Mouse (Mus musculus): ENCODE measurements around the gene Col11a2. TPM values are rescaled to one million over a fixed set of nuclear protein-coding genes. Genes with fewer than 3 reads are reported as not detected.

Gene Col11a2
- polyA plus RNA-seq, 1 experiment from 2014 or later: 2.5 TPM

DNA sequence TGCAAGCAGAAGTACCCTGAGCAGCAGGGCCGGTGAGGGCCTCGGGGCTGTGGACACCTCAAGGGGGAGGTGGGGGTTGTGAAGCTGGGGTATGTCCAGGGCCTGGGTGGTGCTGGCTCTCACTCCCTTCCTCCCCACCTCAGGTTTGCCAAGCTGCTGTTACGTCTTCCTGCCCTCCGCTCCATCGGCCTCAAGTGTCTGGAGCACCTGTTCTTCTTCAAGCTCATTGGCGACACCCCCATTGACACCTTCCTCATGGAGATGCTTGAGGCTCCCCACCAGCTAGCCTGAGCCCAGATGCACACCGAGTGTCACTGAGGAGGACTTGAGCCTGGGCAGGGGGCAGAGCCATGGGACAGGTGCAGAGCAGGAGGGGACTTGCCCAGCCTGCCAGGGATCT, 2.0 kb upstream of the Col11a2 start:
- H3K9ac ChIP-seq: no peak overlapping the region
- H3K36me3 ChIP-seq (replicated peaks): peaks cover 45% of the 10 kb centered on the region
- 0 out of 2 replicates have a peak overlapping the region, but pooled peaks have one; percentile 1 for H3K4me3 ChIP-seq (replicated peaks)
- H3K27ac ChIP-seq: no peak overlapping the region
- peaks cover 22% of the 10 kb centered on the region for H3K27me3 ChIP-seq
- 94% methylated on average over 7 of the region's 7 CpGs for WGBS
- no peak for ATAC-seq (ENCODE audit: low FRiP score)
- H3K4me1 ChIP-seq: peaks cover 53% of the 10 kb centered on the region
- no peaks in the 10 kb centered on the region for H3K9me3 ChIP-seq
- H3K4me2 ChIP-seq: no peak overlapping the region

- H3K4me3 ChIP-seq (replicated peaks): peak overlapping the region; percentile 28
- H3K27me3 ChIP-seq: peaks cover 23% of the 10 kb centered on the region
- peak; percentile 53 for ATAC-seq (ENCODE audit: low FRiP score)
- no peaks in the 10 kb centered on the region for H3K9me3 ChIP-seq
- peak overlapping the region; percentile 65; the same call in 1 of the 2 replicates for H3K27ac ChIP-seq
- peaks cover 45% of the 10 kb centered on the region for H3K36me3 ChIP-seq (replicated peaks)
- H3K9ac ChIP-seq: peak overlapping the region; percentile 55
- WGBS: 12% methylated on average over 16 of the region's 21 CpGs
- peak overlapping the region; percentile 61 for H3K4me2 ChIP-seq
- H3K4me1 ChIP-seq: peaks cover 43% of the 10 kb centered on the region
These were observed 797 bp upstream of the Col11a2 start for GRCm38 (mm10) chr17:34038440-34038839.

- 28% methylated on average over 17 of the region's 17 CpGs for WGBS
These were observed 569 bp downstream of the Col11a2 start for GRCm38 (mm10) chr17:34039562-34040450.

GRCm38 (mm10) chr17:34045941-34046340, 6.7 kb downstream of the Col11a2 start:
- Histone ChIP-seq H3K4me1 (peaks cover 4% of the 10 kb centered on the region; the same call in 1 of the 2 replicates), H3K27me3 (peaks cover 9% of the 10 kb centered on the region; the same call in 1 of the 2 replicates), H3K4me3 (replicated peaks) (no peak overlapping the region), H3K9ac (no peak overlapping the region), H3K9me3 (0 out of 2 replicates have a peak, but pooled peaks cover 4% of the 10 kb centered on the region), H3K27ac (no peak overlapping the region), H3K4me2 (no peak overlapping the region), H3K36me3 (replicated peaks) (no peaks in the 10 kb centered on the region)
- ATAC-seq (ENCODE audit: low FRiP score): no peak
- WGBS: 76% methylated on average over 14 of the region's 14 CpGs

More at GRCm38 (mm10) chr17:34039562-34040450, 569 bp downstream of the Col11a2 start:
- H3K27me3 ChIP-seq: peaks cover 23% of the 10 kb centered on the region
- H3K9ac ChIP-seq: peak overlapping the region; percentile 55
- no peaks in the 10 kb centered on the region for H3K9me3 ChIP-seq
- H3K4me2 ChIP-seq: peak overlapping the region; percentile 61
- peak overlapping the region; percentile 28 for H3K4me3 ChIP-seq (replicated peaks)
- peaks cover 34% of the 10 kb centered on the region for H3K36me3 ChIP-seq (replicated peaks)
- peaks cover 35% of the 10 kb centered on the region for H3K4me1 ChIP-seq
- H3K27ac ChIP-seq: no peak overlapping the region
- ATAC-seq (ENCODE audit: low FRiP score): 0 out of 2 replicates have a peak, but pooled peaks have one; percentile 16

- 93% methylated on average over 5 of the region's 5 CpGs for WGBS
- Histone ChIP-seq H3K9ac (no peak overlapping the region), H3K4me3 (replicated peaks) (no peak overlapping the region), H3K4me1 (no peaks in the 10 kb centered on the region), H3K27me3 (no peaks in the 10 kb centered on the region), H3K27ac (no peak overlapping the region), H3K36me3 (replicated peaks) (no peaks in the 10 kb centered on the region), H3K9me3 (0 out of 2 replicates have a peak, but pooled peaks cover 4% of the 10 kb centered on the region), H3K4me2 (no peak overlapping the region)
- no peak for ATAC-seq (ENCODE audit: low FRiP score)
These were observed 8.3 kb downstream of the Col11a2 start for GRCm38 (mm10) chr17:34047404-34048050.

DNA sequence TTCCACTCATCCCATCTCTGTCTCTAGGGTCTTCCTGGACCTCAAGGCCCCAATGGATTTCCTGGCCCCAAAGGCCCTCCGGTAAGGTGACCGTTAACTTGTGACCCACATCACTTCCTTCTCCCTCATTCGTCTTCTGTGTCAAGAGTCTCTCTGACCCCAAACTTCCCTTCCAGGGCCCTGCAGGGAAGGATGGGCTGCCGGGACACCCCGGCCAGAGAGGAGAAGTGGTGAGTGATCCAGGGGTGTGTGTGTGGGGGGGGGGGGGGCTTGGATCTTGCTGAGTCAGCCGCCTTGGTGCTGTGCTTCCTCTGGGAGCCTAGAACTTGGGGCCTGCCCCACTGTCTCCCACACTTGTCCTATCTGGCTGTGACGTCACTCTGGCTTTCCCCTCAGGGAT, 18.0 kb downstream of the Col11a2 start:
- Histone ChIP-seq H3K4me2 (no peak overlapping the region), H3K36me3 (replicated peaks) (0 out of 2 replicates have a peak, but pooled peaks cover 2% of the 10 kb centered on the region), H3K9me3 (no peaks in the 10 kb centered on the region), H3K27ac (no peak overlapping the region), H3K9ac (no peak overlapping the region), H3K4me3 (replicated peaks) (no peak overlapping the region), H3K27me3 (no peaks in the 10 kb centered on the region), H3K4me1 (no peaks in the 10 kb centered on the region)
- no peak for ATAC-seq (ENCODE audit: low FRiP score)
- 91% methylated on average over 7 of the region's 7 CpGs for WGBS

- H3K27ac ChIP-seq: no peak overlapping the region
- H3K27me3 ChIP-seq: 0 out of 2 replicates have a peak, but pooled peaks cover 3% of the 10 kb centered on the region
- H3K9me3 ChIP-seq: no peaks in the 10 kb centered on the region
- H3K4me1 ChIP-seq: no peaks in the 10 kb centered on the region
- H3K9ac ChIP-seq: no peak overlapping the region
- ATAC-seq (ENCODE audit: low FRiP score): no peak
- H3K36me3 ChIP-seq (replicated peaks): no peaks in the 10 kb centered on the region
- WGBS: 66% methylated on average over 3 of the region's 3 CpGs
- H3K4me2 ChIP-seq: no peak overlapping the region
- H3K4me3 ChIP-seq (replicated peaks): no peak overlapping the region
These were observed 29.6 kb downstream of the Col11a2 start for GRCm38 (mm10) chr17:34068864-34069263.

GRCm38 (mm10) chr17:34072091-34072490, 32.9 kb downstream of the Col11a2 start:
- H3K4me2 ChIP-seq: no peak overlapping the region
- H3K4me1 ChIP-seq: peaks cover 10% of the 10 kb centered on the region
- no peaks in the 10 kb centered on the region for H3K36me3 ChIP-seq (replicated peaks)
- no peak overlapping the region for H3K4me3 ChIP-seq (replicated peaks)
- no peaks in the 10 kb centered on the region for H3K9me3 ChIP-seq
- no peak overlapping the region for H3K9ac ChIP-seq
- H3K27ac ChIP-seq: no peak overlapping the region
- H3K27me3 ChIP-seq: peaks cover 24% of the 10 kb centered on the region
- no peak for ATAC-seq (ENCODE audit: low FRiP score)
- WGBS: 74% methylated on average over 5 of the region's 5 CpGs

GRCm38 (mm10) chr17:34075271-34075670, 36.0 kb downstream of the Col11a2 start:
- WGBS: 42% methylated on average over 7 of the region's 7 CpGs
- H3K4me2 ChIP-seq: no peak overlapping the region
- ATAC-seq (ENCODE audit: low FRiP score): no peak
- no peaks in the 10 kb centered on the region for H3K36me3 ChIP-seq (replicated peaks)
- no peak overlapping the region for H3K4me3 ChIP-seq (replicated peaks)
- H3K27me3 ChIP-seq: peaks cover 27% of the 10 kb centered on the region
- no peak overlapping the region for H3K9ac ChIP-seq
- no peak overlapping the region for H3K27ac ChIP-seq
- H3K9me3 ChIP-seq: no peaks in the 10 kb centered on the region
- peaks cover 13% of the 10 kb centered on the region for H3K4me1 ChIP-seq

DNA sequence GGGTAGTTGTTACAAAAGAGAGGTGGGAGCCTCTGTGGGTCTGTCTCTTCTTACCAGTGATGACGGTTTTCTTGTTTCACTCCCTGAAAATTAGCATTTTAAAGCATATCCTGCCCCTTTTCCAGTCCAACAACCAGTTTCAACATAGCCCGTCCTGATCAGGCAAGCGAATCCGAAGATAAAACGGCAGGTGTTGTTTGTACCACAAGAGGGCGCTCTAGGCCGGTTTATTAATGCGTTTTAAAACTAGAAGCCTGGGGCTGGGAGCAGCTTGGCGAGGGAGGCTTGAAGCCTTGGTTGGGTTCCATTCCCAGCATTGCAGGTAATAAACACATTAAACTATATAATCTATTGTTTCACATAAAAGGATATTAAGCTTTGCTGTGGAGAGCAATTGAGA, 38.3 kb downstream of the Col11a2 start:
- 2% methylated on average over 9 of the region's 9 CpGs for WGBS
- Histone ChIP-seq H3K4me3 (replicated peaks) (no peak overlapping the region), H3K4me2 (no peak overlapping the region), H3K27me3 (peaks cover 27% of the 10 kb centered on the region), H3K36me3 (replicated peaks) (no peaks in the 10 kb centered on the region), H3K27ac (no peak overlapping the region), H3K9ac (no peak overlapping the region), H3K9me3 (no peaks in the 10 kb centered on the region), H3K4me1 (peaks cover 14% of the 10 kb centered on the region)
- no peak for ATAC-seq (ENCODE audit: low FRiP score)

GRCm38 (mm10) chr17:34078148-34078547, 38.9 kb downstream of the Col11a2 start:
- H3K9me3 ChIP-seq: no peaks in the 10 kb centered on the region
- peaks cover 20% of the 10 kb centered on the region for H3K4me1 ChIP-seq
- H3K27ac ChIP-seq: no peak overlapping the region
- ATAC-seq (ENCODE audit: low FRiP score): no peak
- no peak overlapping the region for H3K4me3 ChIP-seq (replicated peaks)
- H3K4me2 ChIP-seq: no peak overlapping the region
- 61% methylated on average over 4 of the region's 4 CpGs for WGBS
- no peaks in the 10 kb centered on the region for H3K36me3 ChIP-seq (replicated peaks)
- peaks cover 27% of the 10 kb centered on the region for H3K27me3 ChIP-seq
- H3K9ac ChIP-seq: no peak overlapping the region

- no peaks in the 10 kb centered on the region for H3K36me3 ChIP-seq (replicated peaks)
- ATAC-seq (ENCODE audit: low FRiP score): no peak
- no peak overlapping the region for H3K4me2 ChIP-seq
- no peaks in the 10 kb centered on the region for H3K9me3 ChIP-seq
- 90% methylated on average over 11 of the region's 11 CpGs for WGBS
- H3K4me1 ChIP-seq: peaks cover 23% of the 10 kb centered on the region
- H3K4me3 ChIP-seq (replicated peaks): no peak overlapping the region
- H3K27ac ChIP-seq: no peak overlapping the region
- H3K9ac ChIP-seq: no peak overlapping the region
- peaks cover 24% of the 10 kb centered on the region for H3K27me3 ChIP-seq
These were observed 39.8 kb downstream of the Col11a2 start for GRCm38 (mm10) chr17:34079002-34079401.

Data from forebrain, embryonic 12.5 days (tissue).